Mouse (Mus musculus) hindbrain, embryonic 15.5 days (tissue): ENCODE measurements around the gene Ppp1r16b. TPM values are rescaled to one million over a fixed set of nuclear protein-coding genes. Genes with fewer than 3 reads are reported as not detected.

ENCODE experiments used
- microRNA counts: library from miRNA; unstranded; fragments of <30 nt; microRNA quantifications from one replicate; lab custom pipeline; 2016
- microRNA-seq: library from miRNA; unstranded; fragments of <30 nt; microRNA quantifications from one replicate; pipeline ENCODE4, GENCODE M21; 2016
- polyA plus RNA-seq: library from polyadenylated mRNA; unstranded; fragments of >200 nt; fragmentation: Nextera tagmentation; extraction: Ambion mirVana; gene quantifications from 2 replicates; pipeline ENCODE4 v1.2.1, GENCODE M21; 2015

Ppp1r16b gene
- polyA plus RNA-seq, 1 experiment from 2014 or later: 23.4 TPM

MicroRNA genes within 50 kb of the gene (microRNA counts, 519-probe panel; counts per million panel counts)
- 1,565 counts per million, percentile 7 among the panel's probes with 10 or more counts for microRNA mmu-miR-3474 (lab: Ali Mortazavi, UCI)

Small RNAs within 50 kb of the gene (microRNA-seq; reads per million reads assigned to microRNA genes)
- gene Gm26141 (not detected), gene Mir3474 (3.7 reads per million, percentile 15 among the genes with 10 or more reads in this experiment)

Other genes starting within 250 kb of the Ppp1r16b start
- not detected in 2 replicates for gene Adig, start 162.8 kb upstream of the Ppp1r16b start, polyA plus RNA-seq
- 0.88 and 0.93 TPM in 2 replicates for gene Arhgap40, start 152.6 kb upstream of the Ppp1r16b start, polyA plus RNA-seq
- gene Slc32a1, start 54.6 kb upstream of the Ppp1r16b start, polyA plus RNA-seq: 11.6 and 13.2 TPM in 2 replicates
- gene Actr5, start 40.5 kb upstream of the Ppp1r16b start, polyA plus RNA-seq: 12.0 and 13.1 TPM in 2 replicates
- gene Fam83d, start 102.7 kb downstream of the Ppp1r16b start, polyA plus RNA-seq: 8.9 and 10.5 TPM in 2 replicates
- 12.2 TPM in 2 replicates for gene Dhx35, start 129.4 kb downstream of the Ppp1r16b start, polyA plus RNA-seq